Mouse (Mus musculus) testis, adult 2 months (tissue): ENCODE results near the gene Twnk. TPM values are rescaled to one million over a fixed set of nuclear protein-coding genes. Genes with fewer than 3 reads are reported as not detected.
A peak's percentile ranks its signal among the peaks of the same experiment; 100 is the strongest.

Experiments
- H3K27ac ChIP-seq: fragments of 200-500 bp; 2 replicates; pipeline ENCODE4 v1.5.1; 2012; ENCODE audit warnings: low read depth, low read length; ENCODE audit not compliant: control insufficient read depth, insufficient read depth
- H3K27me3 ChIP-seq: fragments of 200-500 bp; 2 replicates; pipeline ENCODE4 v1.6.1; 2012; ENCODE audit warnings: mild to moderate bottlenecking, low read length, moderate library complexity; ENCODE audit not compliant: control insufficient read depth, insufficient read depth
- H3K36me3 ChIP-seq: fragments of 200-500 bp; 2 replicates; pipeline ENCODE4 v1.6.1; 2012; ENCODE audit warnings: mild to moderate bottlenecking, low read length; ENCODE audit not compliant: control insufficient read depth, insufficient read depth
- H3K4me1 ChIP-seq: fragments of 200-500 bp; 2 replicates; pipeline ENCODE4 v1.6.1; 2012; ENCODE audit warnings: low read length; ENCODE audit not compliant: control insufficient read depth, insufficient read depth
- H3K4me3 ChIP-seq: fragments of 200-500 bp; 2 replicates; pipeline ENCODE4 v1.5.1; 2012; ENCODE audit warnings: low read depth, mild to moderate bottlenecking, low read length, moderate library complexity, mixed read lengths; ENCODE audit not compliant: control insufficient read depth
- CTCF ChIP-seq: fragments of 200-500 bp; IDR thresholded peaks from 2 replicates; pipeline ENCODE4 v1.5.1; 2012; ENCODE audit warnings: low read depth, mild to moderate bottlenecking, inconsistent platforms, low read length, moderate library complexity; ENCODE audit not compliant: control insufficient read depth, insufficient read depth, insufficient replicate concordance
- POLR2A ChIP-seq: fragments of 200-500 bp; IDR thresholded peaks from 2 replicates; pipeline ENCODE4 v1.6.1; 2012; ENCODE audit warnings: low read depth, mild to moderate bottlenecking, inconsistent platforms, low read length, moderate library complexity; ENCODE audit not compliant: control insufficient read depth
- polyA plus RNA-seq: library from polyadenylated mRNA; depleted of rRNA; stranded (reverse); fragments of >200 nt; gene quantifications from 2 replicates; pipeline ENCODE4 v1.2.3, GENCODE M21; 2012

The Twnk gene
- polyA plus RNA-seq, 1 experiment: 6.2 TPM

DNA sequence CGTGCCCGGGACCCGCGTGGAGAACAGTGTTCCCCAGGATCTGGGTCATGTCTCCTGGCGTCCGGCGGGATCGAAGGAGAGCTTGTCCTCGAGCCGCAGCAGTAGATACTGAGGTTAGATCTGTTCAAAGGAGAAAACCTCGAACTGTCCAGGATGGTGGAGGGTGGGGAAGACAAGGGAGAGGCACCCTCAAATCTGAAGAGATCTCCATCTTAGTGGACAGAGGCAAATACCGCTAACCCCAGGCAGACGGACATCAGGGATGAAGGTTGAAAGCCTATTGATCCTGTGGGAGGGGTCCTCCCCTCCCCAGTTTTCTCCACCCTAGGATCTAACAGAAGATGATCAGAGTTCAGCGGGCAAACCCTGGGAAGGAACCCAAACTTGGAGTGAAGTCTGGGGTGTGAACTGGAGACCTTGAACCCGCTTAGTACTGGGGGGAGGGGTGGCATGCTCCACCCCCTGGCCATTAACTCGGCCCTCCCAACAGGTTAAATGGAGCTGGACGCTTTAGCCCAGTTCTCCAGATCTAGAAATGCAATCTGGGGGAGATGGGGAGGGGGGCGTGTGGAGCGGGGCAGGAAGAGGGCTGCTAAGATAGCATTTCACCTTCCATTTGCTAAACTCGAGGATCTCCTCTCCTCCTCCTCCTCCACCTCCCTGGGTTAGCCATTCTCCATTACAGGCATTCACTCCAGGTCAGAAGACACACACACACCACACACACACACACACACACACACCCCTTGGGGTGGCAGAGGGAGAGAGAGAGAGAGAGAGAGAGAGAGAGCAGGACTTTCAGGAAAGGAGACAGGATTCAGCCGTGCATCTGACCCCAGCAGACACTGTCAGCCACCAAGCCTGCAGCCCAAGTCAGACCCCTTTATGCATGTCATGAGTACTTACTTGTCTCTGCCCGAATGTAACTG, 15.6 kb upstream of the Twnk start:
- Histone ChIP-seq H3K27me3 (0 out of 2 replicates have a peak, but pooled peaks cover 2% of the 10 kb centered on the region), H3K4me1 (peaks cover 14% of the 10 kb centered on the region), H3K4me3 (peak overlapping the region; percentile 64), H3K36me3 (no peaks in the 10 kb centered on the region), H3K27ac (no peak overlapping the region)
- TF ChIP-seq POLR2A (no peak), CTCF (no peak)

DNA sequence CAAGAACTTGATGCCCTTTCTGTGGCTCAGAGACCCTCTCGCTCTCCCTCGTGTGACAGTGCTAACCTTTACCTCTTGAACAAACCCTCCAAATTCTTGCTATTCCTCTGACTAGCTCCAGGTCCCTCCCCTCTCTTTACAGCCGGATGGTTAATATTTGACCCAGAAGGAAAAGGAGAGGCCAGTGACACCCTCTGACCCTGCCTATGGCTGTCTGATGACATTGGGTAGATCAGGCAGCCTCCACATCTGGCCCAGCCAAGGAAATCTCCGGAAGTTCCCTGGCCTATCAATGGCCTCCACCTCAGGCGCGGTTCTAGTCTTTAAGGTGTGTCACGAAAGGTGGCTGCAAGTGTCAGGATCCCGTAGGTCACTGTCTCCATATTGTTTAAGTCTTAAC, 14.4 kb upstream of the Twnk start:
- peaks cover 14% of the 10 kb centered on the region for H3K4me1 ChIP-seq
- TF ChIP-seq CTCF (no peak), POLR2A (no peak)
- H3K4me3 ChIP-seq: no peak overlapping the region
- no peak overlapping the region for H3K27ac ChIP-seq
- H3K27me3 ChIP-seq: 0 out of 2 replicates have a peak, but pooled peaks cover 2% of the 10 kb centered on the region
- no peaks in the 10 kb centered on the region for H3K36me3 ChIP-seq

DNA sequence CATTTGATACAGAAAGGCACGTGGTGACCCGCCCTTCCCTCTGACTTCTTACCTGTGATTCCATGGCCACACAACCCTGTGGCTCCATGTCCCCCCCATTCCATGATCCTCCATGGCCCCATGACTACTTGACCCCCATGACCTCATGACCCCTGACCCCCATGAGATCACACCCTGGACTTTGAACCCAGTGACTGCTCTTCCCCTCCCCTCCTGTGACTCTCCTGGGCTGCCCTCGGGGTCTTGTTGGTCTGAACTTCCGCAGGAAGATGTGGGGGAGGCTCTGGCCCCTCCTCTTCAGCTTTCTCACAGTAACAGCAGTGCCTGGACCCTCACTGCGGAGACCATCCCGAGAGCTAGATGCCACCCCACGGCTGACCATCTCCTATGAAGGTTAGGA, 13.2 kb upstream of the Twnk start:
- H3K27me3 ChIP-seq: 0 out of 2 replicates have a peak, but pooled peaks cover 2% of the 10 kb centered on the region
- H3K27ac ChIP-seq: no peak overlapping the region
- H3K36me3 ChIP-seq: no peaks in the 10 kb centered on the region
- H3K4me1 ChIP-seq: peaks cover 14% of the 10 kb centered on the region
- TF ChIP-seq CTCF: no peak
- no peak for TF ChIP-seq POLR2A
- no peak overlapping the region for H3K4me3 ChIP-seq

DNA sequence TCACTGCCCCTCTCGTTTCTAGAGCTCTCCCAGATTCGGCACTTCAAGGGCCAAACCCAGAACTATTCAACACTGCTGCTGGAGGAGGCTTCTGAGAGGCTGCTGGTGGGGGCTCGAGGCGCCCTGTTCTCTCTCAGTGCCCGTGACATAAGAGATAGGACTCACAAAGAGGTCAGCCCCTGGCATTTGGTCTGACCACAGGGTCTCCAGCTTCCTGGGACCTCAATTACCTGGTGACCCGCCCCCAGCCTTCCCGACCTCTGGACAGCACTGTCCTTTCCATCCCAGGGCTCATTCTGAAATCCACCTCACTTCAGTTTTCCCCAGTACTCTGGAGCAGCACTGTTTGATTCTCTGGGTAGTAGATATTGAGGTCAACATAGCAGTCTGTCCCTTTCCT, 12.8 kb upstream of the Twnk start:
- no peak overlapping the region for H3K4me3 ChIP-seq
- H3K4me1 ChIP-seq: peaks cover 14% of the 10 kb centered on the region
- no peaks in the 10 kb centered on the region for H3K36me3 ChIP-seq
- 0 out of 2 replicates have a peak, but pooled peaks cover 2% of the 10 kb centered on the region for H3K27me3 ChIP-seq
- TF ChIP-seq POLR2A: no peak
- TF ChIP-seq CTCF: no peak
- no peak overlapping the region for H3K27ac ChIP-seq

DNA sequence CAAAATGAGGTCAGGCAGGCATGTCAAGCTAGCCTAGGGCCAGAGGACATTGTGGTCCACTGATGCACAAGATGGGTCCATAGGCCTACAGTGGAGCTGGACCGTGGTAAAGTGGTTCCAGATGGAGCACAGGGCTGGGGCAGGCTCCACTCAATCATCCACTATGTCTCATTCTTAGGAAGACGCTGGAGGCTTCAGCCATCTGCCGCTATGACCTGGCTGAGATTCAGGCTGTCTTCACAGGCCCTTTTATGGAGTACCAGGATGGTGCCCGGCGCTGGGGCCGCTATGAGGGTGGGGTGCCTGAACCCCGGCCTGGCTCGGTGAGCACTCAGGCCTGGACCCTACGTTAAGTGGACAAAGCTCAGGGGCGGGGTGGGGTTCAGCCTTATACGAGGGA, 7.7 kb upstream of the Twnk start:
- H3K27ac ChIP-seq: no peak overlapping the region
- no peak for TF ChIP-seq CTCF
- no peak for TF ChIP-seq POLR2A
- H3K4me3 ChIP-seq: no peak overlapping the region
- no peaks in the 10 kb centered on the region for H3K27me3 ChIP-seq
- H3K4me1 ChIP-seq: no peaks in the 10 kb centered on the region
- H3K36me3 ChIP-seq: no peaks in the 10 kb centered on the region

DNA sequence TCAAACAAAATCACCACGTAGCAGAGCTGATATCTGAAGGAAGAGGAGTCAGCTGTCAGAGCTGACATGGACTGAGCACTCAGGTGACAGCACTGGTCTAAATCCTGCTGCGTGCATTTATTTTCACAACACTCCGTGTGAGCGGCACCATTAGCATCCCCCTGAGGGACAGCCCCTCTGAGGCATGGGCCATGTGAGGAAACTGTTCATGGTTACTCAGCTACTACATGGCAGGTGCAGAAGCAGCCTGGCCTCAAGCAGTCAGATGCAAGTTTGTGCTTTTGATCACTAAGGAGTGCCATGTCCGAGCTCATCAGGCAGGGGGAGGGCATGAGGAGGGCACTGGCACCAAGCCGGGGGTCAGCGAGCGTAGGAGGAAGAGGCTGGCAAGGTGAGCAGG, 5.8 kb upstream of the Twnk start:
- no peaks in the 10 kb centered on the region for H3K27me3 ChIP-seq
- no peaks in the 10 kb centered on the region for H3K4me1 ChIP-seq
- no peaks in the 10 kb centered on the region for H3K36me3 ChIP-seq
- TF ChIP-seq POLR2A (no peak), CTCF (no peak)
- H3K27ac ChIP-seq: no peak overlapping the region
- no peak overlapping the region for H3K4me3 ChIP-seq

DNA sequence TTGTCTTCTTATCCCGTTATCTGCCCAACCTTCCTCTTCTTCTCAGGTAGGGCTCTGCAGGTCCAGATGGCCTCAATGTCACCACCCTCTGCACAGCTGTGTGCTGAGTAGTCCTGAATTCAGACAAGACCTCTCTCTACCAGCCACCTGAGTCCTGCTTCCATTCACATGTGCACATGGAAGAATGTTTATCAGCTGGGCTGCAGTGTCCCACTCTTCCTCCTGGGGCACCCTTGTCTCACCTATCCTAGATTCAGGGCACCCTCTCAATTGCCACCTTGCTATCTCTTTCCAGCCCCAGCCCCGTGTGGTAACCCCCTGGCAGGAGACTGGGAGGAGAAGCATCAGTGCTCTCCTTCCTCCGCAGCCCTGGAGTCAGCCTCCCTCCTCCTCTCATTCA, 3.2 kb upstream of the Twnk start:
- Histone ChIP-seq H3K36me3 (no peaks in the 10 kb centered on the region), H3K27me3 (no peaks in the 10 kb centered on the region), H3K4me3 (no peak overlapping the region), H3K27ac (no peak overlapping the region), H3K4me1 (peaks cover 5% of the 10 kb centered on the region)
- no peak for TF ChIP-seq POLR2A
- TF ChIP-seq CTCF: no peak
